Mouse (Mus musculus): Measurements from ENCODE around the gene Atp13a4. TPM values are rescaled to one million over a fixed set of nuclear protein-coding genes. Genes with fewer than 3 reads are reported as not detected.

Gene Atp13a4
- polyA plus RNA-seq, 1 experiment: 2.6 TPM

- peak; percentile 18 for DNase-seq
- no peaks in the 10 kb centered on the region for H3K36me3 ChIP-seq (ENCODE audit: control insufficient read depth, insufficient read depth, low read length)
- no peak overlapping the region for H3K27ac ChIP-seq (ENCODE audit: insufficient read depth, low read depth, low read length)
- no peak overlapping the region for H3K4me3 ChIP-seq (ENCODE audit: insufficient read depth, low read depth, low read length)
- H3K27me3 ChIP-seq (replicated peaks; ENCODE audit: control insufficient read depth, insufficient read depth, low read length): no peaks in the 10 kb centered on the region
- TF ChIP-seq CTCF (conservative IDR thresholded peaks at IDR 0.05; ENCODE audit: insufficient read depth, insufficient read length, low read depth, low read length) (no peak), POLR2A (IDR thresholded peaks at IDR 0.05; ENCODE audit: low read depth, low read length) (no peak)
- peaks cover 5% of the 10 kb centered on the region; the same call in 1 of the 2 replicates for H3K4me1 ChIP-seq (ENCODE audit: control insufficient read depth, insufficient read depth, low read length)
Observed at GRCm38 (mm10) chr16:29481439-29481838, 63.2 kb downstream of the Atp13a4 start.

- no peaks in the 10 kb centered on the region for H3K36me3 ChIP-seq (ENCODE audit: control insufficient read depth, insufficient read depth, low read length)
- no peak for DNase-seq
- 90% methylated on average over 6 of the region's 6 CpGs for WGBS
- TF ChIP-seq POLR2A (IDR thresholded peaks at IDR 0.05; ENCODE audit: low read depth, low read length) (no peak), CTCF (conservative IDR thresholded peaks at IDR 0.05; ENCODE audit: insufficient read depth, insufficient read length, low read depth, low read length) (no peak)
- H3K27me3 ChIP-seq (replicated peaks; ENCODE audit: control insufficient read depth, insufficient read depth, low read length): no peaks in the 10 kb centered on the region
- H3K27ac ChIP-seq (ENCODE audit: insufficient read depth, low read depth, low read length): no peak overlapping the region
- no peak overlapping the region for H3K4me3 ChIP-seq (ENCODE audit: insufficient read depth, low read depth, low read length)
- peaks cover 5% of the 10 kb centered on the region; the same call in 1 of the 2 replicates for H3K4me1 ChIP-seq (ENCODE audit: control insufficient read depth, insufficient read depth, low read length)
Observed at GRCm38 (mm10) chr16:29480396-29480795, 64.3 kb downstream of the Atp13a4 start.

GRCm38 (mm10) chr16:29463798-29464197 lies 80.9 kb downstream of the Atp13a4 start:
- no peak for TF ChIP-seq CTCF (conservative IDR thresholded peaks at IDR 0.05; ENCODE audit: insufficient read depth, insufficient read length, low read depth, low read length)
- no peak for TF ChIP-seq POLR2A (IDR thresholded peaks at IDR 0.05; ENCODE audit: low read depth, low read length)
- 79% methylated on average over 3 of the region's 3 CpGs for WGBS
- Histone ChIP-seq H3K27ac (ENCODE audit: insufficient read depth, low read depth, low read length) (no peak overlapping the region), H3K4me3 (ENCODE audit: insufficient read depth, low read depth, low read length) (no peak overlapping the region), H3K27me3 (replicated peaks; ENCODE audit: control insufficient read depth, insufficient read depth, low read length) (no peaks in the 10 kb centered on the region), H3K4me1 (ENCODE audit: control insufficient read depth, insufficient read depth, low read length) (no peaks in the 10 kb centered on the region), H3K36me3 (ENCODE audit: control insufficient read depth, insufficient read depth, low read length) (no peaks in the 10 kb centered on the region)
- DNase-seq: no peak

- peak; percentile 63 for DNase-seq
- TF ChIP-seq POLR2A (IDR thresholded peaks at IDR 0.05; ENCODE audit: low read depth, low read length) (no peak), CTCF (conservative IDR thresholded peaks at IDR 0.05; ENCODE audit: insufficient read depth, insufficient read length, low read depth, low read length) (no peak; the same call in 1 of the 2 replicates)
- no peaks in the 10 kb centered on the region for H3K36me3 ChIP-seq (ENCODE audit: control insufficient read depth, insufficient read depth, low read length)
- no peaks in the 10 kb centered on the region for H3K27me3 ChIP-seq (replicated peaks; ENCODE audit: control insufficient read depth, insufficient read depth, low read length)
- WGBS: 38% methylated on average over 10 of the region's 10 CpGs
- no peak overlapping the region for H3K4me3 ChIP-seq (ENCODE audit: insufficient read depth, low read depth, low read length)
- H3K27ac ChIP-seq (ENCODE audit: insufficient read depth, low read depth, low read length): no peak overlapping the region
- no peaks in the 10 kb centered on the region for H3K4me1 ChIP-seq (ENCODE audit: control insufficient read depth, insufficient read depth, low read length)
Observed at GRCm38 (mm10) chr16:29459331-29459730, 85.3 kb downstream of the Atp13a4 start.

GRCm38 (mm10) chr16:29456851-29457250 lies 87.8 kb downstream of the Atp13a4 start:
- Histone ChIP-seq H3K27ac (ENCODE audit: insufficient read depth, low read depth, low read length) (no peak overlapping the region), H3K4me1 (ENCODE audit: control insufficient read depth, insufficient read depth, low read length) (no peaks in the 10 kb centered on the region), H3K27me3 (replicated peaks; ENCODE audit: control insufficient read depth, insufficient read depth, low read length) (no peaks in the 10 kb centered on the region), H3K36me3 (ENCODE audit: control insufficient read depth, insufficient read depth, low read length) (no peaks in the 10 kb centered on the region), H3K4me3 (ENCODE audit: insufficient read depth, low read depth, low read length) (no peak overlapping the region)
- 88% methylated on average over 2 of the region's 2 CpGs for WGBS
- no peak for DNase-seq
- TF ChIP-seq POLR2A (IDR thresholded peaks at IDR 0.05; ENCODE audit: low read depth, low read length): no peak

GRCm38 (mm10) chr16:29453282-29453681 lies 91.4 kb downstream of the Atp13a4 start:
- Histone ChIP-seq H3K36me3 (ENCODE audit: control insufficient read depth, insufficient read depth, low read length) (no peaks in the 10 kb centered on the region), H3K4me3 (ENCODE audit: insufficient read depth, low read depth, low read length) (no peak overlapping the region), H3K4me1 (ENCODE audit: control insufficient read depth, insufficient read depth, low read length) (no peaks in the 10 kb centered on the region), H3K27me3 (replicated peaks; ENCODE audit: control insufficient read depth, insufficient read depth, low read length) (no peaks in the 10 kb centered on the region), H3K27ac (ENCODE audit: insufficient read depth, low read depth, low read length) (no peak overlapping the region)
- no peak for DNase-seq
- WGBS: 57% methylated on average over 6 of the region's 6 CpGs
- TF ChIP-seq POLR2A (IDR thresholded peaks at IDR 0.05; ENCODE audit: low read depth, low read length): no peak
- no peak for TF ChIP-seq CTCF (conservative IDR thresholded peaks at IDR 0.05; ENCODE audit: insufficient read depth, insufficient read length, low read depth, low read length)

- 29% methylated on average over 3 of the region's 3 CpGs for WGBS
Observed at GRCm38 (mm10) chr16:29451706-29452105, 93.0 kb downstream of the Atp13a4 start.

GRCm38 (mm10) chr16:29442126-29442525 lies 102.5 kb downstream of the Atp13a4 start:
- no peaks in the 10 kb centered on the region for H3K4me1 ChIP-seq (ENCODE audit: control insufficient read depth, insufficient read depth, low read length)
- H3K4me3 ChIP-seq (ENCODE audit: insufficient read depth, low read depth, low read length): no peak overlapping the region
- no peak for DNase-seq
- no peak for TF ChIP-seq POLR2A (IDR thresholded peaks at IDR 0.05; ENCODE audit: low read depth, low read length)
- no peak for TF ChIP-seq CTCF (conservative IDR thresholded peaks at IDR 0.05; ENCODE audit: insufficient read depth, insufficient read length, low read depth, low read length)
- 64% methylated on average over 3 of the region's 3 CpGs for WGBS
- H3K36me3 ChIP-seq (ENCODE audit: control insufficient read depth, insufficient read depth, low read length): no peaks in the 10 kb centered on the region
- H3K27me3 ChIP-seq (replicated peaks; ENCODE audit: control insufficient read depth, insufficient read depth, low read length): no peaks in the 10 kb centered on the region
- no peak overlapping the region for H3K27ac ChIP-seq (ENCODE audit: insufficient read depth, low read depth, low read length)

More at GRCm38 (mm10) chr16:29451706-29452105, 93.0 kb downstream of the Atp13a4 start:
- Histone ChIP-seq H3K4me3 (ENCODE audit: insufficient read depth, low read depth, low read length) (no peak overlapping the region), H3K4me1 (ENCODE audit: control insufficient read depth, insufficient read depth, low read length) (no peaks in the 10 kb centered on the region), H3K27ac (ENCODE audit: insufficient read depth, low read depth, low read length) (no peak overlapping the region), H3K27me3 (replicated peaks; ENCODE audit: control insufficient read depth, insufficient read depth, low read length) (no peaks in the 10 kb centered on the region), H3K36me3 (ENCODE audit: control insufficient read depth, insufficient read depth, low read length) (no peaks in the 10 kb centered on the region)
- DNase-seq: peak; percentile 61
- TF ChIP-seq POLR2A (IDR thresholded peaks at IDR 0.05; ENCODE audit: low read depth, low read length) (no peak), CTCF (conservative IDR thresholded peaks at IDR 0.05; ENCODE audit: insufficient read depth, insufficient read length, low read depth, low read length) (peak; percentile 72)
